Mouse (Mus musculus) stomach, postnatal 0 days (tissue): ENCODE measurements around the gene Dnajc8. TPM values are rescaled to one million over a fixed set of nuclear protein-coding genes. Genes with fewer than 3 reads are reported as not detected.

ENCODE experiments used
- ATAC-seq: fragments of 200-750 bp; cut with Nextera tagmentation; 2 replicates; pipeline ENCODE4 v1.8.0; 2017; ENCODE audit not compliant: low FRiP score, low TSS enrichment
- DNase-seq: peaks from one replicate; pipeline ENCODE4 v3.0.0-alpha.2; 2016; ENCODE audit warnings: low spot score
- H3K27ac ChIP-seq: fragments of 300-500 bp; sonication (generic); replicated peaks from 2 replicates; pipeline ENCODE4 v1.5.1; 2014; ENCODE audit warnings: mild to moderate bottlenecking, control low read depth
- H3K27me3 ChIP-seq: fragments of 300-500 bp; sonication (generic); 2 replicates; pipeline ENCODE4 v1.6.1; 2014; ENCODE audit warnings: low read length; ENCODE audit not compliant: control insufficient read depth, insufficient read depth
- H3K36me3 ChIP-seq: fragments of 300-500 bp; sonication (generic); 2 replicates; pipeline ENCODE4 v1.6.1; 2014; ENCODE audit warnings: low read length, mixed read lengths; ENCODE audit not compliant: control insufficient read depth, insufficient read depth
- H3K4me1 ChIP-seq: fragments of 300-500 bp; sonication (generic); replicated peaks from 2 replicates; pipeline ENCODE4 v1.6.1; 2014; ENCODE audit warnings: antibody characterized with exemption; ENCODE audit not compliant: control insufficient read depth, insufficient read depth
- H3K4me2 ChIP-seq: fragments of 300-500 bp; sonication (generic); replicated peaks from 2 replicates; pipeline ENCODE4 v1.6.1; 2014; ENCODE audit warnings: low read depth, mild to moderate bottlenecking, control low read depth, moderate library complexity
- H3K4me3 ChIP-seq: fragments of 300-500 bp; sonication (generic); 2 replicates; pipeline ENCODE4 v1.5.1; 2014; ENCODE audit warnings: low read depth, low read length, control low read depth
- H3K9ac ChIP-seq: fragments of 300-500 bp; sonication (generic); 2 replicates; pipeline ENCODE4 v1.6.1; 2014; ENCODE audit warnings: mild to moderate bottlenecking, low read length, control low read depth, mixed read lengths
- H3K9me3 ChIP-seq: fragments of 300-500 bp; sonication (generic); 2 replicates; pipeline ENCODE4 v1.6.1; 2016; ENCODE audit warnings: low read length; ENCODE audit not compliant: control insufficient read depth
- CTCF ChIP-seq: IDR thresholded peaks from 2 replicates; pipeline ENCODE4 v1.5.1; 2016; ENCODE audit warnings: antibody characterized with exemption, low read depth, mild to moderate bottlenecking, moderate library complexity
- EP300 ChIP-seq: optimal IDR thresholded peaks from 2 replicates; pipeline ENCODE3; 2016; ENCODE audit warnings: antibody characterized with exemption
- WGBS: fragments of 180-500 bp; shearing (Covaris S2); extraction: QIAGEN DNeasy Blood & Tissue Kit; methylation state at CpG from one replicate; pipeline ENCODE4 v1.1.7; 2014; 5-methylcytosine and 5-hydroxymethylcytosine counted together
- polyA plus RNA-seq: library from polyadenylated mRNA; unstranded; fragments of >200 nt; fragmentation: Nextera tagmentation; extraction: Ambion mirVana; gene quantifications from 2 replicates; pipeline ENCODE4 v1.2.1, GENCODE M21; 2015

The Dnajc8 gene
- polyA plus RNA-seq, 1 experiment from 2014 or later, result 103 TPM

GRCm38 (mm10) chr4:132574809-132575347 is 39.5 kb downstream of the Dnajc8 start:
- H3K4me2 ChIP-seq, result no peak overlapping the region
- no peaks in the 10 kb centered on the region for H3K36me3 ChIP-seq
- H3K27ac ChIP-seq, result no peak overlapping the region
- H3K4me3 ChIP-seq, result no peak overlapping the region
- ATAC-seq, result no peak
- H3K27me3 ChIP-seq, result no peaks in the 10 kb centered on the region
- no peaks in the 10 kb centered on the region for H3K4me1 ChIP-seq
- WGBS, result 85% methylated on average over 1 of the region's 1 CpGs
- no peak for DNase-seq
- no peak for TF ChIP-seq EP300
- TF ChIP-seq CTCF, result no peak
- no peaks in the 10 kb centered on the region for H3K9me3 ChIP-seq
- H3K9ac ChIP-seq, result no peak overlapping the region

GRCm38 (mm10) chr4:132583781-132584180 is 48.4 kb downstream of the Dnajc8 start:
- DNase-seq (no peak), ATAC-seq (no peak)
- Histone ChIP-seq H3K9ac (no peak overlapping the region), H3K4me3 (no peak overlapping the region), H3K36me3 (no peaks in the 10 kb centered on the region), H3K27ac (no peak overlapping the region), H3K27me3 (no peaks in the 10 kb centered on the region), H3K9me3 (no peaks in the 10 kb centered on the region), H3K4me1 (no peaks in the 10 kb centered on the region), H3K4me2 (no peak overlapping the region)
- TF ChIP-seq CTCF (no peak), EP300 (no peak)
- WGBS, result 54% methylated on average over 3 of the region's 3 CpGs

DNA sequence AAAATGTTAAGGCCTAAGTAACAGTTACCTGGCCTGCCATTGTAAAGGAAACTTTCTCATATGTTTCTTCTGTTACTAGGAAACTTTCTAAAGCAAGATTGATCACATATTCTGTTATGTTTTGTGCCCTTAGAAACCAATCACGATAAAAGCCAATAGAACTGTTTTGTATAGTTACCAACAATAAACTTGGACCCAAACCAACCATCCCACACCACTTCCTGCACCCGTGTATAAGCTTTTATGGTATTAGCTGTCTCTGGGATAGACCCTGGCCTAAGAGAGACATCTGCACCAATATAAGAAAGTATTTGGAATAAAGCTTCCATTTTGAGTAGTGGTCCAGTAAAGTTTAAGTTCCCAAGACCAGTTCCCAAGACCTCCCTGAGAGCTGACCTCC is 49.6 kb downstream of the Dnajc8 start:
- Histone ChIP-seq H3K9me3 (no peaks in the 10 kb centered on the region), H3K27me3 (no peaks in the 10 kb centered on the region), H3K4me2 (no peak overlapping the region), H3K4me1 (no peaks in the 10 kb centered on the region), H3K9ac (no peak overlapping the region), H3K36me3 (no peaks in the 10 kb centered on the region), H3K4me3 (no peak overlapping the region), H3K27ac (no peak overlapping the region)
- TF ChIP-seq EP300 (no peak), CTCF (no peak)
- ATAC-seq, result no peak
- WGBS, result 52% methylated on average over 2 of the region's 2 CpGs
- DNase-seq, result no peak

GRCm38 (mm10) chr4:132586282-132586681 is 50.9 kb downstream of the Dnajc8 start:
- Histone ChIP-seq H3K4me2 (no peak overlapping the region), H3K9ac (no peak overlapping the region), H3K27ac (no peak overlapping the region), H3K9me3 (no peaks in the 10 kb centered on the region), H3K4me1 (no peaks in the 10 kb centered on the region), H3K36me3 (no peaks in the 10 kb centered on the region), H3K4me3 (no peak overlapping the region), H3K27me3 (no peaks in the 10 kb centered on the region)
- TF ChIP-seq CTCF, result no peak
- TF ChIP-seq EP300, result no peak
- no peak for DNase-seq
- no peak for ATAC-seq
- WGBS, result 95% methylated on average over 4 of the region's 4 CpGs

GRCm38 (mm10) chr4:132588512-132588911 is 53.2 kb downstream of the Dnajc8 start:
- H3K4me3 ChIP-seq, result no peak overlapping the region
- H3K4me2 ChIP-seq, result no peak overlapping the region
- DNase-seq (no peak), ATAC-seq (no peak)
- H3K9me3 ChIP-seq, result no peaks in the 10 kb centered on the region
- no peak overlapping the region for H3K9ac ChIP-seq
- H3K36me3 ChIP-seq, result no peaks in the 10 kb centered on the region
- WGBS, result 70% methylated on average over 3 of the region's 3 CpGs
- no peaks in the 10 kb centered on the region for H3K27me3 ChIP-seq
- TF ChIP-seq EP300, result no peak
- TF ChIP-seq CTCF, result no peak
- H3K4me1 ChIP-seq, result no peaks in the 10 kb centered on the region
- no peak overlapping the region for H3K27ac ChIP-seq

GRCm38 (mm10) chr4:132590642-132591041 is 55.3 kb downstream of the Dnajc8 start:
- Histone ChIP-seq H3K36me3 (no peaks in the 10 kb centered on the region), H3K9ac (no peak overlapping the region), H3K4me3 (no peak overlapping the region), H3K9me3 (no peaks in the 10 kb centered on the region), H3K4me1 (no peaks in the 10 kb centered on the region), H3K27me3 (no peaks in the 10 kb centered on the region), H3K27ac (no peak overlapping the region), H3K4me2 (no peak overlapping the region)
- DNase-seq (no peak), ATAC-seq (no peak)
- 68% methylated on average over 10 of the region's 10 CpGs for WGBS
- TF ChIP-seq EP300 (no peak), CTCF (no peak)
